Mouse (Mus musculus): Measurements from ENCODE around the gene St8sia4.

St8sia4 gene

GRCm38 (mm10) chr1:95667435-95668252 is at the start of gene St8sia4:
Gene St8sia4 (minus strand): TSS chr1:95667571.
- DNase-seq (ENCODE audit: extremely low read depth, low read depth, low spot score): no peak

- no peak for DNase-seq (ENCODE audit: extremely low read depth, low read depth, low spot score)
Observed at GRCm38 (mm10) chr1:95709181-95709580, 41.8 kb upstream of the St8sia4 start.

GRCm38 (mm10) chr1:95699903-95700302 is 32.5 kb upstream of the St8sia4 start:
- no peak for DNase-seq (ENCODE audit: extremely low read depth, low read depth, low spot score)

GRCm38 (mm10) chr1:95674052-95674451 is 6.7 kb upstream of the St8sia4 start:
- DNase-seq (ENCODE audit: extremely low read depth, low read depth, low spot score): no peak

GRCm38 (mm10) chr1:95668253-95668805 is 958 bp upstream of the St8sia4 start:
- DNase-seq (ENCODE audit: extremely low read depth, low read depth, low spot score): no peak

- DNase-seq (ENCODE audit: extremely low read depth, low read depth, low spot score): no peak
Observed at GRCm38 (mm10) chr1:95666541-95667320, 640 bp downstream of the St8sia4 start.

GRCm38 (mm10) chr1:95665951-95666484 is 1.4 kb downstream of the St8sia4 start:
- DNase-seq (ENCODE audit: extremely low read depth, low read depth, low spot score): no peak

- DNase-seq (ENCODE audit: extremely low read depth, low read depth, low spot score): no peak
Observed at GRCm38 (mm10) chr1:95664969-95665702, 2.2 kb downstream of the St8sia4 start.

GRCm38 (mm10) chr1:95664321-95664825 is 3.0 kb downstream of the St8sia4 start:
- no peak for DNase-seq (ENCODE audit: extremely low read depth, low read depth, low spot score)

GRCm38 (mm10) chr1:95657051-95657668 is 10.2 kb downstream of the St8sia4 start:
- no peak for DNase-seq (ENCODE audit: extremely low read depth, low read depth, low spot score)

- DNase-seq (ENCODE audit: extremely low read depth, low read depth, low spot score): no peak
Observed at GRCm38 (mm10) chr1:95655564-95655963, 11.8 kb downstream of the St8sia4 start.

- DNase-seq (ENCODE audit: extremely low read depth, low read depth, low spot score): no peak
Observed at GRCm38 (mm10) chr1:95653445-95653844, 13.9 kb downstream of the St8sia4 start.

- no peak for DNase-seq (ENCODE audit: extremely low read depth, low read depth, low spot score)
Observed at GRCm38 (mm10) chr1:95644292-95644691, 23.1 kb downstream of the St8sia4 start.

- DNase-seq (ENCODE audit: extremely low read depth, low read depth, low spot score): no peak
Observed at GRCm38 (mm10) chr1:95639001-95639400, 28.4 kb downstream of the St8sia4 start.

- DNase-seq (ENCODE audit: extremely low read depth, low read depth, low spot score): no peak
Observed at GRCm38 (mm10) chr1:95624376-95624775, 43.0 kb downstream of the St8sia4 start.

GRCm38 (mm10) chr1:95618647-95619046 is 48.7 kb downstream of the St8sia4 start:
- DNase-seq (ENCODE audit: extremely low read depth, low read depth, low spot score): no peak

- DNase-seq (ENCODE audit: extremely low read depth, low read depth, low spot score): no peak
Observed at GRCm38 (mm10) chr1:95618125-95618524, 49.2 kb downstream of the St8sia4 start.

GRCm38 (mm10) chr1:95610017-95610416 is 57.4 kb downstream of the St8sia4 start:
- no peak for DNase-seq (ENCODE audit: extremely low read depth, low read depth, low spot score)

GRCm38 (mm10) chr1:95609045-95609444 is 58.3 kb downstream of the St8sia4 start:
- no peak for DNase-seq (ENCODE audit: extremely low read depth, low read depth, low spot score)

- DNase-seq (ENCODE audit: extremely low read depth, low read depth, low spot score): no peak
Observed at GRCm38 (mm10) chr1:95605458-95605857, 61.9 kb downstream of the St8sia4 start.

All from fat pad, adult 2 months (tissue).